30 mouse cellular contexts compared by ENCODE assay signal in the genomic region with DNA sequence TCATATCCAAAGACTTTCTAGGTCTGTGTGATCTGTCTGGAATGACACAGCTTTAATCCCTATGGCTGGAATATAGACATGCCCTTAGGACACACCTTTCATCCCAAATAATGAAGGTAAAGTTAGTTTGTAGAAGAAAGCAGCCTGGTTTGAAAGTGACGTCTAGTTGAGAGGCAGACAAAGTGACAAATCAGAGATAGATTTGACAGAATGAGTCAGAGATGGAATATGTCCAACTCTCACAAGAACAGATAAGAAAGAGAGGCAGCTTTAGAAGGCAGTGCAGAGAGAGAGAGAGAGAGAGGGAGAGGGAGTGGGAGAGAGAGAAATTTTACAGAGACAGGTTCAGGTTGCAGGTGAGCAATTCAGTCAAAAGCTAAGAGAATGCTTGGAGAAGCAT. TPM values are rescaled to one million over a fixed set of nuclear protein-coding genes. Genes with fewer than 3 reads are reported as not detected.
A peak's percentile ranks its signal among the peaks of the same experiment; 100 is the strongest.
DNase-seq lines count a peak whose midpoint lies in the region; ATAC-seq and TF ChIP-seq lines count a peak whose summit lies in the region.
"Had no signal": no experiment of that assay in that cellular context is flagged by ENCODE, and none has a peak within 500 bp of the region (broad histone marks: within the 10 kb centered on the region; RNA-seq: fewer than 3 reads in every experiment).

No protein-coding gene starts in this region.

- no peak for DNase-seq in heart, postnatal 36 days
- no peak for DNase-seq in layer of hippocampus, adult 2 months (ENCODE audit: low spot score in 2 of 2)
- no peak for DNase-seq in layer of hippocampus, adult 9-10 months (ENCODE audit: low spot score)
- DNase-seq: adrenal gland, adult 8-10 months; adrenal gland, postnatal 25 days; B cell, adult 2 months; cerebellum, adult 8-10 months; cerebellum, postnatal 10 days; cerebellum, postnatal 36 days; embryo, embryonic 11 days; gastrocnemius, postnatal 25 days; heart, adult 2 months; heart, postnatal 14 days; kidney, adult 11 months; kidney, adult 8-10 months had no signal

- H3K9me3 ChIP-seq in heart, embryonic 12.5 days (replicated peaks), result no peaks in the 10 kb centered on the region
- H3K9me3 ChIP-seq in heart, embryonic 15.5 days (replicated peaks), result no peaks in the 10 kb centered on the region
- H3K9me3 ChIP-seq in heart, embryonic 11.5 days (replicated peaks; ENCODE audit: control insufficient read depth, low read length), result no peaks in the 10 kb centered on the region
- H3K9me3 ChIP-seq: embryonic facial prominence, embryonic 10.5 days; embryonic facial prominence, embryonic 13.5 days; forebrain, embryonic 12.5 days; forebrain, embryonic 15.5 days; hindbrain, embryonic 10.5 days; hindbrain, embryonic 13.5 days; intestine, embryonic 15.5 days had no signal

- TF ChIP-seq CTCF in layer of hippocampus, adult 2 months (conservative IDR thresholded peaks at IDR 0.05), result no peak

- H3K27ac ChIP-seq in heart, embryonic 12.5 days (ENCODE audit: poor library complexity, severe bottlenecking), result peak overlapping the region; percentile 43; the same call in 1 of the 2 replicates
- peak overlapping the region; percentile 97 for H3K27ac ChIP-seq in heart, embryonic 15.5 days
- no peak overlapping the region for H3K27ac ChIP-seq in heart, embryonic 11.5 days (ENCODE audit: low read depth, low read length)
- peak overlapping the region; percentile 23; the same call in 1 of the 2 replicates for H3K27ac ChIP-seq in layer of hippocampus, adult 2 months
- H3K27ac ChIP-seq: embryonic facial prominence, embryonic 10.5 days; embryonic facial prominence, embryonic 13.5 days; forebrain, embryonic 12.5 days; forebrain, embryonic 15.5 days; heart, adult 2 months; hindbrain, embryonic 10.5 days; hindbrain, embryonic 13.5 days; intestine, embryonic 15.5 days had no signal

- H3K27me3 ChIP-seq in heart, embryonic 12.5 days (replicated peaks), result no peaks in the 10 kb centered on the region
- H3K27me3 ChIP-seq in heart, embryonic 15.5 days, result no peaks in the 10 kb centered on the region
- no peaks in the 10 kb centered on the region for H3K27me3 ChIP-seq in heart, embryonic 11.5 days (ENCODE audit: control insufficient read depth, insufficient read depth, low read length)
- H3K27me3 ChIP-seq: CH12.LX; embryonic facial prominence, embryonic 13.5 days; forebrain, embryonic 12.5 days; forebrain, embryonic 15.5 days; hindbrain, embryonic 13.5 days; intestine, embryonic 15.5 days had no signal

- 25% methylated on average over 1 of the region's 1 CpGs for WGBS in heart, embryonic 12.5 days
- 28% methylated on average over 1 of the region's 1 CpGs for WGBS in heart, embryonic 15.5 days
- 34% methylated on average over 1 of the region's 1 CpGs for WGBS in heart, embryonic 11.5 days (ENCODE audit: insufficient replicate concordance)

- no peak for ATAC-seq in heart, embryonic 12.5 days (ENCODE audit: insufficient number of reproducible peaks, low FRiP score)
- no peak for ATAC-seq in heart, embryonic 15.5 days (replicated peaks; ENCODE audit: insufficient number of reproducible peaks, insufficient read depth, low FRiP score, low read depth)
- no peak for ATAC-seq in heart, embryonic 11.5 days (replicated peaks; ENCODE audit: insufficient number of reproducible peaks, low FRiP score, low TSS enrichment)
- ATAC-seq: forebrain, embryonic 15.5 days; hindbrain, embryonic 16.5 days; intestine, embryonic 15.5 days had no signal

- 0 out of 2 replicates have a peak, but pooled peaks cover 6% of the 10 kb centered on the region for H3K36me3 ChIP-seq in heart, embryonic 12.5 days
- no peaks in the 10 kb centered on the region; the same call in 1 of the 2 replicates for H3K36me3 ChIP-seq in heart, embryonic 15.5 days
- no peaks in the 10 kb centered on the region for H3K36me3 ChIP-seq in heart, embryonic 11.5 days (ENCODE audit: control insufficient read depth, insufficient read depth, low read length)
- H3K36me3 ChIP-seq: embryonic facial prominence, embryonic 10.5 days; G1E; intestine, embryonic 15.5 days had no signal

- no peak overlapping the region for H3K9ac ChIP-seq in heart, embryonic 12.5 days
- H3K9ac ChIP-seq in heart, embryonic 15.5 days, result no peak overlapping the region
- H3K9ac ChIP-seq in heart, embryonic 11.5 days (ENCODE audit: low read depth, low read length), result no peak overlapping the region
- H3K9ac ChIP-seq: embryonic facial prominence, embryonic 13.5 days; forebrain, embryonic 12.5 days; forebrain, embryonic 15.5 days; hindbrain, embryonic 13.5 days; intestine, embryonic 15.5 days had no signal

- H3K4me2 ChIP-seq in heart, embryonic 12.5 days, result no peak overlapping the region
- H3K4me2 ChIP-seq in heart, embryonic 15.5 days, result no peak overlapping the region
- no peak overlapping the region for H3K4me2 ChIP-seq in heart, embryonic 11.5 days
- H3K4me2 ChIP-seq: embryonic facial prominence, embryonic 13.5 days; forebrain, embryonic 12.5 days; forebrain, embryonic 15.5 days; hindbrain, embryonic 13.5 days; intestine, embryonic 15.5 days had no signal

- peaks cover 31% of the 10 kb centered on the region for H3K4me1 ChIP-seq in heart, embryonic 12.5 days (replicated peaks)
- peaks cover 33% of the 10 kb centered on the region for H3K4me1 ChIP-seq in heart, embryonic 15.5 days (replicated peaks)
- H3K4me1 ChIP-seq in heart, embryonic 11.5 days (ENCODE audit: control insufficient read depth, insufficient read depth, low read length), result peaks cover 17% of the 10 kb centered on the region
- H3K4me1 ChIP-seq: embryonic facial prominence, embryonic 10.5 days; embryonic facial prominence, embryonic 13.5 days; forebrain, embryonic 12.5 days had no signal

- intact Hi-C loops in heart, postnatal 36 days (cut with DNase I), result loop anchor here (2.0 kb wide), 1 partner anchor 28 kb away; no protein-coding TSS in a partner anchor

- H3K4me3 ChIP-seq in heart, embryonic 12.5 days, result no peak overlapping the region
- no peak overlapping the region for H3K4me3 ChIP-seq in heart, embryonic 15.5 days
- no peak overlapping the region for H3K4me3 ChIP-seq in heart, embryonic 11.5 days (ENCODE audit: low read depth, low read length)
- no peak overlapping the region for H3K4me3 ChIP-seq in layer of hippocampus, adult 2 months
- H3K4me3 ChIP-seq: embryonic facial prominence, embryonic 10.5 days; embryonic facial prominence, embryonic 13.5 days; erythroblast, embryonic 14.5 days; forebrain, embryonic 12.5 days; forebrain, embryonic 15.5 days; heart, adult 2 months; hindbrain, embryonic 10.5 days; hindbrain, embryonic 13.5 days; intestine, embryonic 15.5 days had no signal

RNA-seq across cellular contexts. Expression of gene 1700019N19Rik, which starts 30.1 kb away (rescaled TPM):
- not detected in 2 replicates for polyA plus RNA-seq in heart, embryonic 12.5 days (2016; fragmentation: Nextera tagmentation; extraction: Ambion mirVana)
- total RNA-seq in heart, postnatal 36 days (2021), result not detected
- polyA plus RNA-seq in heart, embryonic 15.5 days (2015; fragmentation: Nextera tagmentation; extraction: Ambion mirVana), result not detected in 2 replicates
- polyA plus RNA-seq in heart, embryonic 11.5 days (2014; fragmentation: Nextera tagmentation; extraction: Ambion mirVana), result not detected in 2 replicates
- under 1 TPM in 1 of 2 experiments, not detected in 1; 0.37 TPM for total RNA-seq in layer of hippocampus, adult 2 months (2021)
- total RNA-seq: adrenal gland, postnatal 25 days; G1E; gastrocnemius, adult 8-10 months; gastrocnemius, postnatal 25 days; heart, adult 2 months; heart, postnatal 14 days had no signal
- polyA plus RNA-seq: embryonic facial prominence, embryonic 13.5 days; erythroblast, embryonic 14.5 days; forebrain, embryonic 12.5 days; forebrain, embryonic 15.5 days; G1E; hindbrain, embryonic 13.5 days; hindbrain, embryonic 16.5 days; intestine, embryonic 15.5 days had no signal
